Mouse (Mus musculus) heart, embryonic 10.5 days (tissue): ENCODE results near the gene Hyal2. TPM values are rescaled to one million over a fixed set of nuclear protein-coding genes. Genes with fewer than 3 reads are reported as not detected.

Experiments
- DNase-seq: peaks from one replicate; pipeline ENCODE4 v3.0.0-alpha.2; 2017; ENCODE audit warnings: low spot score
- H3K27ac ChIP-seq: fragments of 300-500 bp; sonication (generic); 2 replicates; pipeline ENCODE4 v1.5.1; 2016; ENCODE audit warnings: mild to moderate bottlenecking
- H3K27me3 ChIP-seq: fragments of 300-500 bp; sonication (generic); 2 replicates; pipeline ENCODE4 v1.6.1; 2016; ENCODE audit warnings: mild to moderate bottlenecking; ENCODE audit not compliant: poor library complexity, insufficient read depth, severe bottlenecking
- H3K36me3 ChIP-seq: fragments of 300-500 bp; sonication (generic); 2 replicates; pipeline ENCODE4 v1.6.1; 2016; ENCODE audit warnings: mild to moderate bottlenecking, moderate library complexity
- H3K4me1 ChIP-seq: fragments of 300-500 bp; sonication (generic); 2 replicates; pipeline ENCODE4 v1.6.1; 2016; ENCODE audit warnings: mild to moderate bottlenecking
- H3K4me3 ChIP-seq: fragments of 300-500 bp; sonication (generic); 2 replicates; pipeline ENCODE4 v1.5.1; 2016; ENCODE audit warnings: mild to moderate bottlenecking, moderate library complexity
- H3K9me3 ChIP-seq: fragments of 300-500 bp; sonication (generic); 2 replicates; pipeline ENCODE4 v1.6.1; 2016; ENCODE audit warnings: mild to moderate bottlenecking, moderate library complexity
- WGBS: fragments of 180-500 bp; shearing (Covaris S2); methylation state at CpG from one replicate; pipeline ENCODE4 v1.1.7; 2016; 5-methylcytosine and 5-hydroxymethylcytosine counted together
- polyA plus RNA-seq: library from polyadenylated mRNA; unstranded; fragments of >200 nt; fragmentation: Nextera tagmentation; extraction: Ambion mirVana; gene quantifications from 2 replicates; pipeline ENCODE4 v1.2.1, GENCODE M21; 2016

Gene Hyal2
- polyA plus RNA-seq, 1 experiment from 2014 or later: 128 TPM

GRCm38 (mm10) chr9:107587833-107588639 lies 20.3 kb downstream of the Hyal2 start:
- DNase-seq: no peak
- 1% methylated on average over 33 of the region's 33 CpGs for WGBS
- Histone ChIP-seq H3K27me3 (no peaks in the 10 kb centered on the region), H3K4me1 (peaks cover 43% of the 10 kb centered on the region), H3K36me3 (peaks cover 52% of the 10 kb centered on the region), H3K4me3 (peak overlapping the region; percentile 86), H3K27ac (peak overlapping the region; percentile 91), H3K9me3 (no peaks in the 10 kb centered on the region)

- WGBS: 83% methylated on average over 25 of the region's 25 CpGs
- H3K27ac ChIP-seq: no peak overlapping the region
- peak overlapping the region; percentile 86; the same call in 1 of the 2 replicates for H3K4me3 ChIP-seq
- no peak for DNase-seq
- no peaks in the 10 kb centered on the region for H3K9me3 ChIP-seq
- peaks cover 50% of the 10 kb centered on the region for H3K4me1 ChIP-seq
- no peaks in the 10 kb centered on the region for H3K27me3 ChIP-seq
- peaks cover 57% of the 10 kb centered on the region for H3K36me3 ChIP-seq
Observed at GRCm38 (mm10) chr9:107590058-107590772, 22.5 kb downstream of the Hyal2 start.

- H3K36me3 ChIP-seq: peaks cover 57% of the 10 kb centered on the region
- no peaks in the 10 kb centered on the region for H3K9me3 ChIP-seq
- no peaks in the 10 kb centered on the region for H3K27me3 ChIP-seq
- H3K4me1 ChIP-seq: peaks cover 50% of the 10 kb centered on the region
- no peak overlapping the region for H3K4me3 ChIP-seq
- no peak overlapping the region for H3K27ac ChIP-seq
- WGBS: 97% methylated on average over 6 of the region's 6 CpGs
- DNase-seq: no peak
Observed at GRCm38 (mm10) chr9:107590773-107591060, 23.0 kb downstream of the Hyal2 start.

- Histone ChIP-seq H3K9me3 (no peaks in the 10 kb centered on the region), H3K4me3 (0 out of 2 replicates have a peak overlapping the region, but pooled peaks have one; percentile 9), H3K36me3 (peaks cover 62% of the 10 kb centered on the region), H3K27ac (peak overlapping the region; percentile 42; the same call in 1 of the 2 replicates), H3K4me1 (peaks cover 57% of the 10 kb centered on the region), H3K27me3 (peaks cover 7% of the 10 kb centered on the region; the same call in 1 of the 2 replicates)
- DNase-seq: no peak
- 82% methylated on average over 11 of the region's 11 CpGs for WGBS
Observed at GRCm38 (mm10) chr9:107593101-107593976, 25.6 kb downstream of the Hyal2 start.

- Histone ChIP-seq H3K36me3 (peaks cover 64% of the 10 kb centered on the region), H3K9me3 (no peaks in the 10 kb centered on the region), H3K27ac (no peak overlapping the region), H3K4me3 (no peak overlapping the region), H3K27me3 (peaks cover 18% of the 10 kb centered on the region), H3K4me1 (peaks cover 47% of the 10 kb centered on the region)
- 82% methylated on average over 8 of the region's 8 CpGs for WGBS
- no peak for DNase-seq
Observed at GRCm38 (mm10) chr9:107594281-107595062, 26.7 kb downstream of the Hyal2 start.

- Histone ChIP-seq H3K9me3 (no peaks in the 10 kb centered on the region), H3K36me3 (peaks cover 40% of the 10 kb centered on the region), H3K27ac (peak overlapping the region; percentile 88), H3K27me3 (peaks cover 38% of the 10 kb centered on the region), H3K4me1 (peaks cover 45% of the 10 kb centered on the region), H3K4me3 (peak overlapping the region; percentile 44)
- DNase-seq: no peak
- 70% methylated on average over 11 of the region's 11 CpGs for WGBS
Observed at GRCm38 (mm10) chr9:107596619-107597569, 29.1 kb downstream of the Hyal2 start.

GRCm38 (mm10) chr9:107598385-107598784 lies 30.6 kb downstream of the Hyal2 start:
- DNase-seq: no peak
- Histone ChIP-seq H3K27me3 (peaks cover 46% of the 10 kb centered on the region), H3K27ac (0 out of 2 replicates have a peak overlapping the region, but pooled peaks have one; percentile 30), H3K36me3 (peaks cover 25% of the 10 kb centered on the region), H3K9me3 (no peaks in the 10 kb centered on the region), H3K4me3 (no peak overlapping the region), H3K4me1 (peaks cover 46% of the 10 kb centered on the region)
- 77% methylated on average over 5 of the region's 5 CpGs for WGBS

GRCm38 (mm10) chr9:107599433-107599832 lies 31.7 kb downstream of the Hyal2 start:
- WGBS: 76% methylated on average over 9 of the region's 9 CpGs
- peaks cover 50% of the 10 kb centered on the region for H3K4me1 ChIP-seq
- peaks cover 57% of the 10 kb centered on the region for H3K27me3 ChIP-seq
- no peak overlapping the region for H3K4me3 ChIP-seq
- H3K36me3 ChIP-seq: peaks cover 15% of the 10 kb centered on the region; the same call in 1 of the 2 replicates
- no peak for DNase-seq
- H3K9me3 ChIP-seq: no peaks in the 10 kb centered on the region
- H3K27ac ChIP-seq: no peak overlapping the region

GRCm38 (mm10) chr9:107599842-107600241 lies 32.1 kb downstream of the Hyal2 start:
- Histone ChIP-seq H3K27me3 (peaks cover 61% of the 10 kb centered on the region), H3K27ac (peak overlapping the region; percentile 4; the same call in 1 of the 2 replicates), H3K36me3 (peaks cover 11% of the 10 kb centered on the region; the same call in 1 of the 2 replicates), H3K4me1 (peaks cover 55% of the 10 kb centered on the region), H3K4me3 (no peak overlapping the region), H3K9me3 (no peaks in the 10 kb centered on the region)
- no peak for DNase-seq
- WGBS: 60% methylated on average over 14 of the region's 14 CpGs

GRCm38 (mm10) chr9:107600745-107601144 lies 33.0 kb downstream of the Hyal2 start:
- Histone ChIP-seq H3K27me3 (peaks cover 69% of the 10 kb centered on the region), H3K4me3 (no peak overlapping the region), H3K9me3 (no peaks in the 10 kb centered on the region), H3K36me3 (peaks cover 8% of the 10 kb centered on the region; the same call in 1 of the 2 replicates), H3K27ac (no peak overlapping the region), H3K4me1 (peaks cover 62% of the 10 kb centered on the region)
- DNase-seq: no peak
- WGBS: 72% methylated on average over 12 of the region's 12 CpGs

- Histone ChIP-seq H3K27ac (no peak overlapping the region), H3K36me3 (peaks cover 3% of the 10 kb centered on the region; the same call in 1 of the 2 replicates), H3K27me3 (peaks cover 69% of the 10 kb centered on the region), H3K9me3 (no peaks in the 10 kb centered on the region), H3K4me3 (no peak overlapping the region), H3K4me1 (peaks cover 63% of the 10 kb centered on the region)
- no peak for DNase-seq
- 81% methylated on average over 11 of the region's 11 CpGs for WGBS
Observed at GRCm38 (mm10) chr9:107601275-107601674, 33.5 kb downstream of the Hyal2 start.
